Mouse (Mus musculus) heart, embryonic 16.5 days (tissue): ENCODE results near the gene Olfr623. TPM values are rescaled to one million over a fixed set of nuclear protein-coding genes. Genes with fewer than 3 reads are reported as not detected.

Experiments used
- polyA plus RNA-seq: library from polyadenylated mRNA; unstranded; fragments of >200 nt; fragmentation: Nextera tagmentation; extraction: Ambion mirVana; gene quantifications from 2 replicates; pipeline ENCODE4 v1.2.1, GENCODE M21; 2015

The Olfr623 gene
- polyA plus RNA-seq, 1 experiment from 2014 or later = not detected

Other genes with a start within 250 kb of the Olfr623 start
- gene Usp17lc, start 248.6 kb downstream of the Olfr623 start, polyA plus RNA-seq = not detected in 2 replicates
- gene Olfr605, start 218.3 kb downstream of the Olfr623 start, polyA plus RNA-seq = not detected in 2 replicates
- not detected in 2 replicates for gene Olfr606, start 214.7 kb downstream of the Olfr623 start, polyA plus RNA-seq
- 0.32 and 0.55 TPM in 2 replicates for gene Olfr607, start 199.5 kb downstream of the Olfr623 start, polyA plus RNA-seq
- 0.91 and 1.2 TPM in 2 replicates for gene Olfr608, start 193.8 kb downstream of the Olfr623 start, polyA plus RNA-seq
- gene Olfr609, start 165.6 kb downstream of the Olfr623 start, polyA plus RNA-seq = not detected in 2 replicates
- gene Olfr610, start 151.6 kb downstream of the Olfr623 start, polyA plus RNA-seq = not detected in 2 replicates
- not detected in 2 replicates for gene Olfr611, start 142.9 kb downstream of the Olfr623 start, polyA plus RNA-seq
- gene Olfr612, start 121.0 kb downstream of the Olfr623 start, polyA plus RNA-seq = not detected in 2 replicates
- gene Olfr613, start 115.6 kb downstream of the Olfr623 start, polyA plus RNA-seq = not detected in 2 replicates
- not detected in 2 replicates for gene Olfr615, start 107.6 kb downstream of the Olfr623 start, polyA plus RNA-seq
- not detected in 2 replicates for gene Olfr616, start 94.6 kb downstream of the Olfr623 start, polyA plus RNA-seq
- not detected in 2 replicates for gene Olfr617, start 90.6 kb downstream of the Olfr623 start, polyA plus RNA-seq
- not detected in 2 replicates for gene Olfr618, start 73.6 kb downstream of the Olfr623 start, polyA plus RNA-seq
- gene Olfr619, start 63.1 kb downstream of the Olfr623 start, polyA plus RNA-seq = not detected in 2 replicates
- not detected in 2 replicates for gene Olfr620, start 51.2 kb downstream of the Olfr623 start, polyA plus RNA-seq
- gene Olfr622, start 21.0 kb downstream of the Olfr623 start, polyA plus RNA-seq = not detected in 2 replicates
- gene Olfr624, start 7.5 kb upstream of the Olfr623 start, polyA plus RNA-seq = 0.03 and 0.04 TPM in 2 replicates
- not detected in 2 replicates for gene Olfr625-ps1, start 19.0 kb upstream of the Olfr623 start, polyA plus RNA-seq
- not detected in 2 replicates for gene Olfr243, start 51.0 kb upstream of the Olfr623 start, polyA plus RNA-seq
- not detected in 2 replicates for gene Olfr628, start 66.7 kb upstream of the Olfr623 start, polyA plus RNA-seq
- not detected in 2 replicates for gene Olfr629, start 81.2 kb upstream of the Olfr623 start, polyA plus RNA-seq
- gene Olfr630, start 93.6 kb upstream of the Olfr623 start, polyA plus RNA-seq = not detected in 2 replicates
- gene Olfr69, start 107.9 kb upstream of the Olfr623 start, polyA plus RNA-seq = not detected in 2 replicates
- gene Olfr68, start 116.0 kb upstream of the Olfr623 start, polyA plus RNA-seq = not detected in 2 replicates
- not detected in 2 replicates for gene Olfr67, start 128.1 kb upstream of the Olfr623 start, polyA plus RNA-seq
- gene Hbb-bt, start 150.3 kb upstream of the Olfr623 start, polyA plus RNA-seq = 7,811 and 8,208 TPM in 2 replicates
- 24,611 and 28,119 TPM in 2 replicates for gene Hbb-bs, start 164.4 kb upstream of the Olfr623 start, polyA plus RNA-seq
- not detected in 2 replicates for gene Hbb-bh2, start 176.8 kb upstream of the Olfr623 start, polyA plus RNA-seq
- 2.3 and 2.8 TPM in 2 replicates for gene Hbb-bh1, start 179.5 kb upstream of the Olfr623 start, polyA plus RNA-seq
- gene Hbb-y, start 189.5 kb upstream of the Olfr623 start, polyA plus RNA-seq = 147 and 172 TPM in 2 replicates
- not detected in 2 replicates for gene Olfr66, start 222.6 kb upstream of the Olfr623 start, polyA plus RNA-seq
- not detected in 2 replicates for gene Olfr64, start 230.8 kb upstream of the Olfr623 start, polyA plus RNA-seq
- gene Olfr65, start 239.8 kb upstream of the Olfr623 start, polyA plus RNA-seq = not detected in 2 replicates